Mouse (Mus musculus) central nervous system, embryonic 14 days (tissue): ENCODE data around the gene Bhlhe40. TPM values are rescaled to one million over a fixed set of nuclear protein-coding genes. Genes with fewer than 3 reads are reported as not detected.

Source experiments
- polyA plus RNA-seq: library from polyadenylated mRNA; depleted of rRNA; stranded (reverse); fragments of >200 nt; gene quantifications from 2 replicates; pipeline ENCODE4 v1.2.3, GENCODE M21; 2012; rRNA removed

Bhlhe40 gene
- polyA plus RNA-seq, result 3.6 and 4.1 TPM in 2 replicates

DNA sequence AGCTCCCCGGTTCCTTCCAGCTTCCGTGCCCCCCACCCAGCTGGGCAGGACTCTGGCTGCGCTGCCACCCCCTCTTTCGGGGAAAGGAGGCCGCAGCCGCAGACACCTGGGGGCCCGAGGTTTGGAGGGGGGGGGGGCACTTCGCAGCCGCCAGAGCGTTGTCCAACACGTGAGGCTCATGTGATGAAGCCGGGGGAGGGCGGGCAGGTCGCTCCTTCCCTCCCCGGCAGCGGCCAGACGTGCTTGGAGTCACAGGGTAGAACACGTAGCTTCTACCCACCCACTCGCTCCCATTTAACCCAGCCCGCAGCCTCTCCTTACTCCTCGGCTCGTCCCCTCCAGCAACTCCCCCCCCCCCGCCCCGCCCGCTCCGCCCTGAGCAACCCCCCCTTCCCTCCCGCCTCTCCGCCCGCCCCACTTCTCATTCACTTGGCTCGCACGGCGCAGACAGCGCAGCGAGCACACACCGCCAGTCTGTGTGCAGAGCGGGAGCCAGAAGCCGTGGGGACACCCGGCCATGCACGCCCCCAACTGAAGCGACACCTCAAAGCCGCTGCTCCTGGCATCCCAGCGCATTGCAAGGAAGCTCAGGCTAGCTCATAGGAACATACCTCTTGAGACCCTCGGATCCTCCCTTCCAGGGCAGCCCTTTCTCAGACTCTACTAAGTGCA is at the start of gene Bhlhe40:
Bhlhe40 (plus strand) TSS at position 424 of the 672 bp plus-strand sequence.

Other genes with a start within 250 kb of the Bhlhe40 start
- 33.0 and 34.2 TPM in 2 replicates for gene Arl8b, start 122.5 kb downstream of the Bhlhe40 start, polyA plus RNA-seq
- 12.6 and 13.6 TPM in 2 replicates for gene Edem1, start 168.0 kb downstream of the Bhlhe40 start, polyA plus RNA-seq